Mouse (Mus musculus) urinary bladder, postnatal 36 days (tissue): ENCODE data around the gene Ywhag.

Source experiments
- DNase-seq, 2 experiments: peaks; one replicate each; pipeline ENCODE4 v3.0.0; 2022; ENCODE audit warnings: low spot score in 2 of 2, mixed read lengths in 1 of 2

Gene Ywhag

GRCm38 (mm10) chr5:135934481-135935175, at the start of gene Ywhag:
Gene Ywhag (minus strand): TSS chr5:135934616.
- peak; percentile 96 to 97 for DNase-seq

DNA sequence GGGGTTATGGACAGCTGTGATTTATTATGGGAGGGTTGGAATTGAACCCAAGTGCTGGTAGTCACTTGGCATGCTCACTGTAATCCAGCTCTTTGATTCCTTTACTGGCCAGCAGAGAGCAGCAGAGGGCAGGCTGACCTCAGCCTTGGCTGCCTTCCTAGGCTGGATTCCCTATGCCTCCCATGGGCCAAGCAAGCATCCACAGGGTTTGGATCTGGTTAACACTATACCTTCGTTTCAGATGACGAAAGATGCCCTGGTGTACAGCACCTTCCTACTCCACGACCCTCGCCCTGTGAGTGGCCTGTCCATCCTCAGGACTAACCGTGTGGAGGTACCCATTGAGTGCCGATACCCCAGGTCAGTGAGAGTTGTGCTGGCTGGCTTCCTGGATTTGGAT, 48.0 kb upstream of the Ywhag start:
- peak; percentile 50 for DNase-seq

DNA sequence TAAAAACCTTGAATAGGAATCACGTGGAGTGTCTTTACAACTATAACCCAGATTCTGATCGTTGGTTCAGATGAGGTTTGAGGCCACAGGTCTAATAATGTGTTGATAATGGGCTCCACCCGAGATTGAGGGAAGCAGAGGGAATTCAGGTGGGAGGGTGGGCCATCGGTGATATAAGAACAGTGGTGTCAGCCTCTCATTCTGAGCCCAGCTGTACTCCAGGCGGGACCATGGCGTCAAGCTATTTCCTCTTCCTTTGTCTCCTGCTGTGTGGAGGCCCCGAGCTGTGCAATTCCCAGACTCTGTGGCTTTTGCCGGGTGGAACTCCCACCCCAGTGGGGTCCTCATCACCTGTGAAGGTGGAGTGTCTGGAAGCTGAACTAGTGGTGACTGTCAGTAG, 45.5 kb upstream of the Ywhag start, which contains the start of gene Zp3:
Zp3 (plus strand) TSS at position 196 of the 400 bp plus-strand sequence.
- no peak for DNase-seq

DNA sequence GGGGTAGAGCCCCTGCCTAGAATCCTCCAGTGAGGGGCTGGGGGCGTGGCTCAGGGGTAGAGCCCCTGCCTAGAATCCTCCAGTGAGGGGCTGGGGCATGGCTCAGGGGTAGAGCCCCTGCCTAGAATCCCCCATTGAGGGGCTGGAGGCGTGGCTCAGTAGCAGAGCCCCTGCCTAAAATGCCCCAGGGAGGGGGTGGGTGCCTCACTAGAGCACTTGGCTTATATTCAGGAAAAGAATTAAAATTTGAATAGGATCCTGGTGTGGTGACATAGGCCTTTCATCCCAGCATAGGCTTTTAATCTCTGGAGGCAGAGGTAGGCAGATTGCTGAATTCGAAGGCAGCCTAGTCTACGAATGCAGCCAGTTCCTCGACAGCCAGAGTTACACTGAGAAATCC, 45.0 kb upstream of the Ywhag start:
- no peak for DNase-seq

DNA sequence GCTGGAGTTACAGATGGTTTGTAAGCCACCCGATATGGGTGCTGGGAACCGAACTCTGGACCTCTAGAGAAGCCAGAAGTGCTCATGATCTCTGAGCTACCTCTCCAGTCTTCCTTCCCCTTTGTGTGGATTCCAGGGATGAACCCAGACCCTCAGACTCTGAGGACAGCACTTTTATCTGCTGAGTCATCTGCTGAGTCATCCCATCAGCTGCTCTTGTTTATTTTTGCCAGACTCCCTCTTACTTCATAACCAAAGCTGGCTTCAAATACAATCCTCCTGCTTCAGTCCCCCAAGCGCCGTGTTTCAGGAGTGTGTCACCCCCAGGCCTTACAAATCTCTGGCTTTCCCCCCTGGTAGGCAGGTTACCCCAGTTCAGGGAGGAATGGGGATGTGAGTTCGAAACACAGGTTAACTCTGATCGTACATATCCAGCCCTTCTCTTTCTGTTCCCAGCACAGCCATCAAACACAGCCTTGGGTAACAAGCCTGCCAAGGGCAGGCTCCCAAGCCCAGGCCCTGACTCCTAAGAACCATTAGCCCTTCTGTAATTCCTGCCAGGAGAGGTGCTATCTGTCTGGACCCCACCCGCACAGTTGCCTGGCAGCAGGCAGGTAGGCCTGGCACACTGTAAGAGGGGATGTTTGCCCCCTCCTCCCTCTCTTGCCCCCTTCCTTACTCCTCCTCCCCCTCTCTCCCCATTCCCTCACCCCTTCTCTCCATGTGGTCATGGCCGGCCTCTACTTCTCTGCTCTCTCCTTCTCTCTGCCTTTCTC, 41.7 kb upstream of the Ywhag start:
- no peak for DNase-seq

DNA sequence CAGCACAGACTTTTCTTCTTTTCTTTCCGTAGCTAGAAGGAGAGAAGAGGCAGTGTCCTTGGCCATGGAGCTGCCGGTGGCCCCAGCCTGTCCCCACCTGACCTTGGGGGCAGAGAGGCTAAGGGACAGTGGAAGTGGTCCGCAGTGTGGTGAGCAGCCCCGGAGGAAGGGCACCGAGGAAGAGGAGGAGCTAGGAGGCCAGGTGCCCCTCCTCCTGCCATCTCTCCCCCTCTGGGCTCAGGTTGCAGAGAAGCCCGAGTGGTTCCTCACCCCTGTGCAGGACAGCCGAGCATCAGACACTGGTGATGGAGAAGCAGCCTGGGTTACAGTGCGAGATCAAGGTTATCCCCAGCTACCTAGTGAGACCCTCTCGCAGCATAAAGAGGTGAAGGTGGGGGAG, 39.9 kb upstream of the Ywhag start, which contains the start of gene Ssc4d:
Ssc4d (minus strand) TSS at position 167 of the 400 bp plus-strand sequence.
- no peak for DNase-seq

DNA sequence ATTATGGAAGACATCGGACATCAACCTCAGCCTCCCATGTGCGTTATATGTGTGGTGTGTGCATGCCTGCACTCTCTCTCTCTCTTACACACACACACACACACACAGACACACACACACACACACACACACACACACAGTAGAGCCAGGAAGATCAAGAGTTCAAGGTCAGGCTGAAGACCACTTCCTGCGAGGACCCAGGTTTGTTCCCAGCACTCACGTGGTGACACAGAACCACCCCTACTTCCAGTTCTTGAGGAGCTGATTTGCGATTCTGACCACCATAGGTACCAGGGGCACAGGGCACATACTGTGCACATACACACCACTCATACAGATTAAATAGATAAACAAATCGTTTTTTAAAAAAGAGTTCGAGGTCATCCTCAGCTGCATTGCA, 37.5 kb upstream of the Ywhag start:
- no peak for DNase-seq

- no peak for DNase-seq
Observed at GRCm38 (mm10) chr5:135970247-135970646, 35.8 kb upstream of the Ywhag start.

GRCm38 (mm10) chr5:135968781-135969180, 34.4 kb upstream of the Ywhag start:
- DNase-seq: no peak

GRCm38 (mm10) chr5:135966866-135967265, 32.5 kb upstream of the Ywhag start:
- DNase-seq: no peak

DNA sequence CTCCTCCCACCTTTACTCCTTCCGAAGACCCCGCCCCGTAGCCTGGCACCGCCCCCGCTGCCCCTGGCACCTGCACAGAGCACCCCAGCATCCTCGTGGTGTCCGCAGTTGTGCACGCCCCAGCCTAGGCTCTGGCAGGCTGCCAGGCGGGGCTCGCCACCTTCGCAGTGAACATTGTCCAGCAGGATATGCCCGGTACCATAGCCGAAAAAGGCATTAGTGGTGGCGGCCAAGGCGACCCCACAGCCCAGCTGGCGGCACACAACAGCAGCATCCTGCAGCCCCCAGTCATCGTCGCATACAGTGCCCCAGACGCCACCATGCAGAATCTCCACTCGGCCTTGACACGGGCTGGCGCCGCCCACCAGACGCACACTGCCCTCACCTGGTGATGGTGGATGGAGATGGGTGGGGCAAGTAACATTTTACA, 31.1 kb upstream of the Ywhag start:
- peak; percentile 26 to 49 for DNase-seq

GRCm38 (mm10) chr5:135963280-135963627, 28.8 kb upstream of the Ywhag start:
- no peak for DNase-seq

DNA sequence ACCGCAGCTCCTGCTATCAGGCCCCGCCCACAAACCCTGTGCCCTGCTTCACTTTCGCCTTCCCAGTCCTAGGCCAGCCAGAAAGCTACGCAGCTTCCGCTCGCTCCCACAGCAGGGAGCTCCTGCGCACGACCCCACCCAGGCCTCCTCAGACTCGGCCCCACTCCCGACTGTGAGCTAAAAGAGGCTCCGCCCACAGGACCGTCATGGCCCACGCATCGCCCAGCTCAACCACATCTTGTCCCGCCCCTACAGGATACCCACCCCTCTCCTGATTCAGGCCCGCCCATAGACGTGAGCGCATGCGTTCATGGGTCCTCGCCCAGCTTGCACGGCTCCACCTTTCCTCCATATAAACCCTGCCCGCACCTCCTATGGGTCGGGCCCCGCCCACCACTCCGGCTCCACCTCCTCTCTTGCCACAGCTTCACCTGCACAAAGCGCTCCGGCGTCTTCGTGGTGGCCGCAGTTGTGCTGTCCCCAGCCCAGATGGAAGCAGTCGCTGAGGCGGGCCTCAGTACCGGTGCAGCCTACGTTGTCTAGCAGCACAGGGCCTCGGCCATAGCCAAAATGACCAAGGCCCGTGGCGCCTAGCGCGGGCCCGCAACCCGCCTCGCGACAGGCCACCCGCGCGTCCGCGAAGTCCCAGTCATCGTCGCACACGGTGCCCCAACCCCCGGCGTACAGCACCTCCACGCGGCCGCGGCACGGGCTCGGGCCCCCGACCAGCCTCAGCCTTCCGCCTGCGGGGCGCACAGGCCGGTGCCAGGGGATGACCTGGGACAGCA, 28.3 kb upstream of the Ywhag start:
- peak; percentile 93 to 99 for DNase-seq

GRCm38 (mm10) chr5:135962125-135962491, 27.7 kb upstream of the Ywhag start:
- DNase-seq: no peak

- no peak for DNase-seq
Observed at GRCm38 (mm10) chr5:135960909-135961635, 26.7 kb upstream of the Ywhag start.

DNA sequence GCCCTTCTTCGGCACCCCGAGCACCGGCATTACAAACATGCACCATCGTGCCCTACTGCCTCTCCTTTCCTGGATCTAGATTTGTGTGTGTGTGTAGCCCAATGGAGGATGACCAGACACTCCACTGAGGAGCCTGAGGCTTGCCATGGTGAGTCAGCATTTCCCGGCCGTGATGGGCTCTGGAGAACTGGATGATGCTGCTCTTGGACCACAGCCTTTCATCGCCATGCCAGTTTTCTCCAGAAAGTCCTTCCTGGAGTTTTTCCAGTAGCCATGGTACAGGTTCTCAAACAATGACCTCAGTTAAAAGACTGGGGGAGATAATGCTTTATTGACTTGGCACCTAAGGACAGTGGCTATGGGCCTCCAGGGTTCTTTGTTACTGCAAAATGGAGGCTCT, 25.5 kb upstream of the Ywhag start:
- no peak for DNase-seq

DNA sequence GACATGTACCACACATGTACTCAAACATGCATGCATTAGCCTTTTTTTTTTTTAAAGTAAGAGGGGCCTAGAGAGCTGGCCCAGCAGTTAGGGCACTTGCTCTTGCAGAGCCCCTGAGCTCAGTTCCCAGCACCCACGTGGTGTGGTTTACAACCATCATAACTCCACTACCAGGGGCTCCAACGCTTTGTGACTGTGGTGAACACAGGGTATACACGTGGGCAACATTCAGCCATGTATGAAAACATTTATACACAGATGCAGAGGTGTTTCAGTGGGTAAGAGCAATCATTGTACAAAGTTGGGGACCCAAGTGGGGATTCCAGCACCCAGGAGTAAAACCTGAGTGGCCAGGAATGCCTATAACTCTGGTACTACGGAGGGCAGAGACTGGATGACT, 24.0 kb upstream of the Ywhag start:
- no peak for DNase-seq

GRCm38 (mm10) chr5:135957207-135957974, 23.0 kb upstream of the Ywhag start:
- peak; percentile 87 to 95 for DNase-seq

GRCm38 (mm10) chr5:135956300-135957206, 22.1 kb upstream of the Ywhag start:
- no peak for DNase-seq

GRCm38 (mm10) chr5:135952830-135953229, 18.4 kb upstream of the Ywhag start:
- DNase-seq: no peak
